Mouse (Mus musculus) forebrain, postnatal 0 days (tissue): ENCODE measurements around the gene Nelfb. TPM values are rescaled to one million over a fixed set of nuclear protein-coding genes. Genes with fewer than 3 reads are reported as not detected.
"Not testable (repeated sequence)": the region's sequence is repeated elsewhere in the genome, so short reads cannot be mapped to it uniquely, and the experiment has no call there.

ENCODE experiments used
- ATAC-seq: fragments of 200-750 bp; cut with Nextera tagmentation; 2 replicates; pipeline ENCODE4 v1.8.0; 2017; ENCODE audit warnings: mild to moderate bottlenecking, moderate library complexity
- DNase-seq: peaks from one replicate; pipeline ENCODE4 v3.0.0-alpha.2; 2015
- H3K27ac ChIP-seq: fragments of 300-500 bp; sonication (generic); 2 replicates; pipeline ENCODE4 v1.5.1; 2014; ENCODE audit warnings: low read depth, mild to moderate bottlenecking, antibody characterized with exemption, low read length, moderate library complexity, mixed read lengths
- H3K27me3 ChIP-seq: fragments of 300-500 bp; sonication (generic); 2 replicates; pipeline ENCODE4 v1.6.1; 2014; ENCODE audit warnings: mild to moderate bottlenecking, low read length, mixed read lengths; ENCODE audit not compliant: insufficient read depth
- H3K36me3 ChIP-seq: fragments of 300-500 bp; sonication (generic); 2 replicates; pipeline ENCODE4 v1.6.1; 2014; ENCODE audit warnings: mild to moderate bottlenecking, moderate library complexity; ENCODE audit not compliant: insufficient read depth
- H3K4me1 ChIP-seq: fragments of 300-500 bp; sonication (generic); 2 replicates; pipeline ENCODE4 v1.6.1; 2014; ENCODE audit warnings: antibody characterized with exemption; ENCODE audit not compliant: insufficient read depth
- H3K4me2 ChIP-seq: fragments of 300-500 bp; sonication (generic); 2 replicates; pipeline ENCODE4 v1.6.1; 2014; ENCODE audit warnings: low read depth, mild to moderate bottlenecking, moderate library complexity
- H3K4me3 ChIP-seq: fragments of 300-500 bp; sonication (generic); 2 replicates; pipeline ENCODE4 v1.5.1; 2014; ENCODE audit warnings: low read depth, low read length, mixed read lengths
- H3K9ac ChIP-seq: fragments of 300-500 bp; sonication (generic); 2 replicates; pipeline ENCODE4 v1.6.1; 2014; ENCODE audit warnings: mild to moderate bottlenecking
- H3K9me3 ChIP-seq: fragments of 300-500 bp; sonication (generic); 2 replicates; pipeline ENCODE4 v1.6.1; 2016; ENCODE audit warnings: low read length
- CTCF ChIP-seq: sonication (generic); IDR thresholded peaks from 2 replicates; pipeline ENCODE4 v1.5.1; 2016; ENCODE audit warnings: antibody characterized with exemption, control low read depth, low read depth
- WGBS: fragments of 180-500 bp; shearing (Covaris S2); extraction: QIAGEN DNeasy Blood & Tissue Kit; methylation state at CpG from one replicate; pipeline ENCODE4 v1.1.7; 2014; 5-methylcytosine and 5-hydroxymethylcytosine counted together
- polyA plus RNA-seq: library from polyadenylated mRNA; unstranded; fragments of >200 nt; fragmentation: Nextera tagmentation; extraction: Ambion mirVana; gene quantifications from 2 replicates; pipeline ENCODE4 v1.2.1, GENCODE M21; 2015
- total RNA-seq: library from RNA; depleted of rRNA; stranded (reverse); fragments of >200 nt; gene quantifications from 2 replicates; pipeline ENCODE4 v1.2.3, GENCODE M21; 2014; rRNA removed

The Nelfb gene
- total RNA-seq: 94.6 and 115 TPM in 2 replicates
- 57.1 and 76.1 TPM in 2 replicates for polyA plus RNA-seq

- ATAC-seq (peak; percentile 96), DNase-seq (peak; percentile 85)
- 3% methylated on average over 44 of the region's 44 CpGs for WGBS
Measured at GRCm38 (mm10) chr2:25211121-25211670, at the start of gene Nelfb. Gene Nelfb (minus strand): TSS chr2:25211489.

GRCm38 (mm10) chr2:25258887-25259286 lies 47.6 kb upstream of the Nelfb start:
- WGBS: 45% methylated on average over 2 of the region's 2 CpGs
- Histone ChIP-seq H3K4me3 (no peak overlapping the region), H3K4me2 (no peak overlapping the region), H3K27ac (no peak overlapping the region), H3K9ac (no peak overlapping the region), H3K9me3 (no peaks in the 10 kb centered on the region), H3K36me3 (no peaks in the 10 kb centered on the region), H3K27me3 (no peaks in the 10 kb centered on the region), H3K4me1 (peaks cover 18% of the 10 kb centered on the region)
- no peak for DNase-seq
- peak; percentile 57 for TF ChIP-seq CTCF
- ATAC-seq: no peak

More at GRCm38 (mm10) chr2:25211121-25211670, at the start of gene Nelfb:
- no peaks in the 10 kb centered on the region for H3K27me3 ChIP-seq
- no peaks in the 10 kb centered on the region for H3K9me3 ChIP-seq
- peak within 1 kb of the TSS; percentile 88 for H3K27ac ChIP-seq
- H3K9ac ChIP-seq: peak within 1 kb of the TSS; percentile 90
- peak within 1 kb of the TSS; percentile 85 for H3K4me2 ChIP-seq
- peak within 1 kb of the TSS; percentile 91 for H3K4me3 ChIP-seq
- peaks cover 17% of the 10 kb centered on the region for H3K4me1 ChIP-seq
- TF ChIP-seq CTCF: 0 out of 2 replicates have a peak, but pooled peaks have one; percentile 2
- H3K36me3 ChIP-seq: peaks cover 16% of the 10 kb centered on the region

GRCm38 (mm10) chr2:25257250-25257649 lies 46.0 kb upstream of the Nelfb start:
- not testable (repeated sequence) for H3K27ac ChIP-seq, H3K9me3 ChIP-seq, H3K27me3 ChIP-seq, H3K36me3 ChIP-seq, H3K9ac ChIP-seq, ATAC-seq, H3K4me3 ChIP-seq, DNase-seq, H3K4me2 ChIP-seq
- WGBS: 85% methylated on average over 5 of the region's 5 CpGs
- peaks cover 10% of the 10 kb centered on the region; the same call in 1 of the 2 replicates for H3K4me1 ChIP-seq

- Histone ChIP-seq H3K4me2 (peak overlapping the region; percentile 98), H3K4me1 (peaks cover 10% of the 10 kb centered on the region; the same call in 1 of the 2 replicates), H3K9ac (peak overlapping the region; percentile 92), H3K27ac (0 out of 2 replicates have a peak overlapping the region, but pooled peaks have one; percentile 82), H3K4me3 (peak overlapping the region; percentile 94)
- H3K9me3 ChIP-seq, H3K27me3 ChIP-seq, DNase-seq, H3K36me3 ChIP-seq, ATAC-seq: not testable (repeated sequence)
- peak; percentile 37 for TF ChIP-seq CTCF
- WGBS: 61% methylated on average over 12 of the region's 12 CpGs
Measured at GRCm38 (mm10) chr2:25256443-25257109, 45.3 kb upstream of the Nelfb start.

GRCm38 (mm10) chr2:25255284-25255779 lies 44.0 kb upstream of the Nelfb start, which contains the start of gene Tmem203:
Gene Tmem203 (plus strand): TSS chr2:25255439.
- ATAC-seq (peak; percentile 95), DNase-seq (peak; percentile 94)
- Histone ChIP-seq H3K27me3 (no peaks in the 10 kb centered on the region), H3K4me1 (peaks cover 10% of the 10 kb centered on the region; the same call in 1 of the 2 replicates), H3K27ac (peak within 1 kb of the TSS; percentile 82), H3K9me3 (no peaks in the 10 kb centered on the region), H3K9ac (peak within 1 kb of the TSS; percentile 92), H3K4me3 (peak within 1 kb of the TSS; percentile 94), H3K4me2 (peak within 1 kb of the TSS; percentile 98), H3K36me3 (peaks cover 16% of the 10 kb centered on the region; the same call in 1 of the 2 replicates)
- WGBS: 4% methylated on average over 39 of the region's 39 CpGs
- TF ChIP-seq CTCF: no peak

- H3K4me2 ChIP-seq: no peak overlapping the region
- H3K9ac ChIP-seq: no peak overlapping the region
- peak; percentile 49 for TF ChIP-seq CTCF
- DNase-seq: no peak
- no peaks in the 10 kb centered on the region for H3K27me3 ChIP-seq
- H3K27ac ChIP-seq: no peak overlapping the region
- peaks cover 32% of the 10 kb centered on the region for H3K36me3 ChIP-seq
- no peak overlapping the region for H3K4me3 ChIP-seq
- H3K9me3 ChIP-seq: no peaks in the 10 kb centered on the region
- WGBS: 71% methylated on average over 1 of the region's 1 CpGs
- no peak for ATAC-seq
- peaks cover 10% of the 10 kb centered on the region; the same call in 1 of the 2 replicates for H3K4me1 ChIP-seq
Measured at GRCm38 (mm10) chr2:25252331-25252730, 41.0 kb upstream of the Nelfb start.
